Comparison of ENCODE assay signal across 12 mouse cellular contexts in the genomic region with DNA sequence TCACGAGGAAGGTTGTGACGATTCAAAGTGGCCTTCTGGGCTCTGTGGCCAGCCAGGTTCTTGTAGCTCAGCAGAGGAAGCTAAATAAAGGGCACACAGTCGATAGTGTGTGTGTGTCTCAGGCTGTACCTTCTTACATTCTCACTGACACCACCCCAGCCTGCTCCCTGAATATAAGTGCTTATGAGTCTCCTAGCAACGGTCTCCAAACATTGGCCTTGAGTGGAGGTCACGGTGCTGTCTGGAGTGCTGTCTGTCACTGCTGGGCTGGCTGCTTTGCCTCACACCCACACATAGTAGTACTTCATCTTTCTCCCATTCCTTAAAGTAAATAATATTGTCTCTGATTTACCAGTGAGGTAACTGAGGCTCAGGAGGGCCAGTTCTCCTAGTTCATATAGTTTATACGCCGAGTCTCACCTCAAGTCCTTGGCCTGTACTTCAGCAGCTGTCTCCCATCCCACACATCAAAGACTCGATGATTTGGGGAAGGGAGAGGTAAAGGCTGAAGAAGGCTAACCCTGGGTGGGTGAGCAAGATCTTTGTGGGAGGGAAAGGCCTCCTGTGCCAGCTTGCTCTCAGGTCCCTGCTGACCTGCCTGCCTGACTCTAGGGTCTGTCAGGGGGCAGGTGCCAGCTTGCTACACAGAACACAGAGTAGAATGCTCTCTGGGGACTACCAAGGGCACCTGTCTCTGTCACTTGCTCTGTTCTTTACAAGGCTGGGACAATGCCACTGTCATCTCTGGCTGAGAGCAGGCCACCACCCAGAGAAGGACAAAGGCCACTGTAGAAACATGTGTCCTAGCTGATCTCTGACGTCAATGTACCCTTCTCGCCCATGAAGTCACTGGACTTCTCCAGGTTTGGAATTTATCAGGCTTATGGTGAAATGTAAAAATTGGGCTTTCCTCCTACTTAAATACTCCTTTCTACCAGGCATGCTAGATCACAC. TPM values are rescaled to one million over a fixed set of nuclear protein-coding genes. Genes with fewer than 3 reads are reported as not detected.
DNase-seq lines count a peak whose midpoint lies in the region; ATAC-seq lines count a peak whose summit lies in the region.
"Had no signal": no experiment of that assay in that cellular context is flagged by ENCODE, and none has a peak within 500 bp of the region (broad histone marks: within the 10 kb centered on the region; RNA-seq: fewer than 3 reads in every experiment).

No protein-coding gene starts in this region.

- H3K36me3 ChIP-seq in intestine, embryonic 16.5 days (ENCODE audit: control insufficient read depth, insufficient read depth, low read length) = 0 out of 2 replicates have a peak, but pooled peaks cover 2% of the 10 kb centered on the region
- H3K36me3 ChIP-seq: embryonic facial prominence, embryonic 12.5 days; neural tube, embryonic 13.5 days had no signal

- H3K27me3 ChIP-seq in intestine, embryonic 16.5 days (replicated peaks; ENCODE audit: control insufficient read depth, insufficient read depth, low read length) = no peaks in the 10 kb centered on the region
- H3K27me3 ChIP-seq: embryonic facial prominence, embryonic 12.5 days had no signal

- peak; percentile 45 for ATAC-seq in intestine, embryonic 16.5 days
- ATAC-seq: inflammation-experienced regulatory T-cells, adult 6 months had no signal

- WGBS in intestine, embryonic 16.5 days = 47% methylated on average over 10 of the region's 10 CpGs

- H3K4me3 ChIP-seq in intestine, embryonic 16.5 days (ENCODE audit: low read length) = no peak overlapping the region
- H3K4me3 ChIP-seq: embryonic facial prominence, embryonic 12.5 days; left cerebral cortex, adult 2 months; neural tube, embryonic 13.5 days had no signal

- no peak overlapping the region for H3K4me2 ChIP-seq in intestine, embryonic 16.5 days (ENCODE audit: low read depth, low read length)
- H3K4me2 ChIP-seq: embryonic facial prominence, embryonic 12.5 days; neural tube, embryonic 13.5 days had no signal

- intact Hi-C loops in left cerebral cortex, postnatal 4 days (cut with DNase I) = no loop called here

- H3K4me1 ChIP-seq in intestine, embryonic 16.5 days (ENCODE audit: control insufficient read depth, insufficient read depth, low read length) = peaks cover 21% of the 10 kb centered on the region

- no peak overlapping the region for H3K27ac ChIP-seq in intestine, embryonic 16.5 days (ENCODE audit: low read length)
- H3K27ac ChIP-seq: embryonic facial prominence, embryonic 12.5 days; left cerebral cortex, adult 2 months; neural tube, embryonic 13.5 days had no signal

- DNase-seq in adrenal gland, postnatal 10 days = peak; percentile 56
- no peak for DNase-seq in adrenal gland, adult 18-20 months (ENCODE audit: low spot score in 2 of 2)
- DNase-seq in ovary, adult 18-20 months (ENCODE audit: low spot score) = peak; percentile 68
- DNase-seq in ovary, postnatal 14 days (ENCODE audit: low spot score) = no peak
- DNase-seq in spleen, adult 18-20 months = no peak
- DNase-seq in right cerebral cortex, postnatal 14 days = no peak
- DNase-seq in left cerebral cortex, postnatal 4 days = no peak

- no peaks in the 10 kb centered on the region for H3K9me3 ChIP-seq in intestine, embryonic 16.5 days (ENCODE audit: control insufficient read depth, low read length)
- H3K9me3 ChIP-seq: embryonic facial prominence, embryonic 12.5 days; neural tube, embryonic 13.5 days had no signal

- H3K9ac ChIP-seq in intestine, embryonic 16.5 days (ENCODE audit: low read depth, low read length) = peak overlapping the region; percentile 33; the same call in 1 of the 2 replicates
- H3K9ac ChIP-seq: embryonic facial prominence, embryonic 12.5 days; neural tube, embryonic 13.5 days had no signal

RNA-seq across cellular contexts. Expression of a gene that starts 39.4 kb away (rescaled TPM):
- 1 to 10 TPM; 8.7 to 9.8 TPM for total RNA-seq in adrenal gland, postnatal 10 days (2021)
- 1 to 10 TPM; 4.4 to 6.0 TPM for total RNA-seq in adrenal gland, adult 18-20 months (2021)
- polyA plus RNA-seq in intestine, embryonic 16.5 days (2015; fragmentation: Nextera tagmentation; extraction: Ambion mirVana) = 1.6 and 1.9 TPM in 2 replicates
- 1 to 10 TPM; 4.8 to 4.9 TPM for total RNA-seq in left cerebral cortex, postnatal 4 days (2021)

Comparison
In these comparisons a context has a peak if more than half of its experiments do, and no peak if none do; other contexts are left out.
1. DNase-seq: peak in adrenal gland, postnatal 10 days (single experiment) and ovary, adult 18-20 months (single experiment); none in adrenal gland, adult 18-20 months (0 of 2), ovary, postnatal 14 days (single experiment), spleen, adult 18-20 months (0 of 2), right cerebral cortex, postnatal 14 days (single experiment) and left cerebral cortex, postnatal 4 days (single experiment).